Mouse (Mus musculus): ENCODE measurements around the gene Ano4. TPM values are rescaled to one million over a fixed set of nuclear protein-coding genes. Genes with fewer than 3 reads are reported as not detected.

The Ano4 gene
- polyA plus RNA-seq, 1 experiment from 2014 or later, result 7.9 TPM

GRCm38 (mm10) chr10:88983444-88983843 is 361.1 kb downstream of the Ano4 start:
- no peaks in the 10 kb centered on the region for H3K9me3 ChIP-seq (replicated peaks; ENCODE audit: control insufficient read depth, low read length, poor library complexity, severe bottlenecking)
- H3K4me2 ChIP-seq (ENCODE audit: low read length), result no peak overlapping the region
- no peaks in the 10 kb centered on the region for H3K4me1 ChIP-seq (ENCODE audit: control insufficient read depth, insufficient read depth, low read length)
- WGBS, result 29% methylated on average over 8 of the region's 8 CpGs
- no peak overlapping the region for H3K9ac ChIP-seq (ENCODE audit: low read depth, low read length)
- H3K4me3 ChIP-seq (ENCODE audit: low read depth, low read length), result no peak overlapping the region
- no peak for ATAC-seq
- H3K36me3 ChIP-seq (ENCODE audit: control insufficient read depth, insufficient read depth, low read length), result no peaks in the 10 kb centered on the region
- no peaks in the 10 kb centered on the region for H3K27me3 ChIP-seq (ENCODE audit: control insufficient read depth, insufficient read depth, low read depth, low read length)
- H3K27ac ChIP-seq (ENCODE audit: low read length), result no peak overlapping the region

- WGBS, result 78% methylated on average over 4 of the region's 4 CpGs
Observed at GRCm38 (mm10) chr10:88979451-88979850, 365.1 kb downstream of the Ano4 start.

GRCm38 (mm10) chr10:88978932-88979331 is 365.6 kb downstream of the Ano4 start:
- Histone ChIP-seq H3K36me3 (ENCODE audit: control insufficient read depth, insufficient read depth, low read length) (no peaks in the 10 kb centered on the region), H3K27me3 (ENCODE audit: control insufficient read depth, insufficient read depth, low read depth, low read length) (no peaks in the 10 kb centered on the region), H3K9me3 (replicated peaks; ENCODE audit: control insufficient read depth, low read length, poor library complexity, severe bottlenecking) (no peaks in the 10 kb centered on the region), H3K4me2 (ENCODE audit: low read length) (no peak overlapping the region), H3K9ac (ENCODE audit: low read depth, low read length) (no peak overlapping the region), H3K27ac (ENCODE audit: low read length) (no peak overlapping the region), H3K4me3 (ENCODE audit: low read depth, low read length) (no peak overlapping the region), H3K4me1 (ENCODE audit: control insufficient read depth, insufficient read depth, low read length) (no peaks in the 10 kb centered on the region)
- WGBS, result 62% methylated on average over 6 of the region's 6 CpGs
- no peak for ATAC-seq

More at GRCm38 (mm10) chr10:88979451-88979850, 365.1 kb downstream of the Ano4 start:
- Histone ChIP-seq H3K4me2 (ENCODE audit: low read length) (no peak overlapping the region), H3K9me3 (replicated peaks; ENCODE audit: control insufficient read depth, low read length, poor library complexity, severe bottlenecking) (no peaks in the 10 kb centered on the region), H3K27ac (ENCODE audit: low read length) (no peak overlapping the region), H3K27me3 (ENCODE audit: control insufficient read depth, insufficient read depth, low read depth, low read length) (no peaks in the 10 kb centered on the region), H3K36me3 (ENCODE audit: control insufficient read depth, insufficient read depth, low read length) (no peaks in the 10 kb centered on the region), H3K4me3 (ENCODE audit: low read depth, low read length) (no peak overlapping the region), H3K4me1 (ENCODE audit: control insufficient read depth, insufficient read depth, low read length) (no peaks in the 10 kb centered on the region), H3K9ac (ENCODE audit: low read depth, low read length) (no peak overlapping the region)
- no peak for ATAC-seq

GRCm38 (mm10) chr10:88970951-88971725 is 373.4 kb downstream of the Ano4 start:
- Histone ChIP-seq H3K4me2 (ENCODE audit: low read length) (no peak overlapping the region), H3K36me3 (ENCODE audit: control insufficient read depth, insufficient read depth, low read length) (no peaks in the 10 kb centered on the region), H3K4me1 (ENCODE audit: control insufficient read depth, insufficient read depth, low read length) (no peaks in the 10 kb centered on the region), H3K9ac (ENCODE audit: low read depth, low read length) (no peak overlapping the region), H3K27ac (ENCODE audit: low read length) (no peak overlapping the region), H3K27me3 (ENCODE audit: control insufficient read depth, insufficient read depth, low read depth, low read length) (no peaks in the 10 kb centered on the region), H3K9me3 (replicated peaks; ENCODE audit: control insufficient read depth, low read length, poor library complexity, severe bottlenecking) (no peaks in the 10 kb centered on the region), H3K4me3 (ENCODE audit: low read depth, low read length) (no peak overlapping the region)
- WGBS, result 89% methylated on average over 7 of the region's 7 CpGs
- no peak for ATAC-seq

GRCm38 (mm10) chr10:88968586-88968985 is 376.0 kb downstream of the Ano4 start:
- WGBS, result 90% methylated on average over 5 of the region's 5 CpGs
- Histone ChIP-seq H3K4me1 (ENCODE audit: control insufficient read depth, insufficient read depth, low read length) (no peaks in the 10 kb centered on the region), H3K36me3 (ENCODE audit: control insufficient read depth, insufficient read depth, low read length) (no peaks in the 10 kb centered on the region), H3K4me2 (ENCODE audit: low read length) (no peak overlapping the region), H3K4me3 (ENCODE audit: low read depth, low read length) (no peak overlapping the region), H3K9me3 (replicated peaks; ENCODE audit: control insufficient read depth, low read length, poor library complexity, severe bottlenecking) (no peaks in the 10 kb centered on the region), H3K27me3 (ENCODE audit: control insufficient read depth, insufficient read depth, low read depth, low read length) (no peaks in the 10 kb centered on the region), H3K27ac (ENCODE audit: low read length) (no peak overlapping the region), H3K9ac (ENCODE audit: low read depth, low read length) (no peak overlapping the region)
- no peak for ATAC-seq

GRCm38 (mm10) chr10:88960791-88961190 is 383.8 kb downstream of the Ano4 start:
- Histone ChIP-seq H3K27ac (ENCODE audit: low read length) (no peak overlapping the region), H3K36me3 (ENCODE audit: control insufficient read depth, insufficient read depth, low read length) (no peaks in the 10 kb centered on the region), H3K4me1 (ENCODE audit: control insufficient read depth, insufficient read depth, low read length) (no peaks in the 10 kb centered on the region), H3K27me3 (ENCODE audit: control insufficient read depth, insufficient read depth, low read depth, low read length) (no peaks in the 10 kb centered on the region), H3K9ac (ENCODE audit: low read depth, low read length) (no peak overlapping the region), H3K9me3 (replicated peaks; ENCODE audit: control insufficient read depth, low read length, poor library complexity, severe bottlenecking) (no peaks in the 10 kb centered on the region), H3K4me2 (ENCODE audit: low read length) (no peak overlapping the region), H3K4me3 (ENCODE audit: low read depth, low read length) (no peak overlapping the region)
- 79% methylated on average over 5 of the region's 5 CpGs for WGBS
- ATAC-seq, result no peak

GRCm38 (mm10) chr10:88950297-88950653 is 394.3 kb downstream of the Ano4 start:
- Histone ChIP-seq H3K4me1 (ENCODE audit: control insufficient read depth, insufficient read depth, low read length) (no peaks in the 10 kb centered on the region), H3K27me3 (ENCODE audit: control insufficient read depth, insufficient read depth, low read depth, low read length) (no peaks in the 10 kb centered on the region), H3K4me2 (ENCODE audit: low read length) (no peak overlapping the region), H3K4me3 (ENCODE audit: low read depth, low read length) (no peak overlapping the region), H3K36me3 (ENCODE audit: control insufficient read depth, insufficient read depth, low read length) (0 out of 2 replicates have a peak, but pooled peaks cover 2% of the 10 kb centered on the region), H3K9me3 (replicated peaks; ENCODE audit: control insufficient read depth, low read length, poor library complexity, severe bottlenecking) (no peaks in the 10 kb centered on the region), H3K9ac (ENCODE audit: low read depth, low read length) (no peak overlapping the region), H3K27ac (ENCODE audit: low read length) (no peak overlapping the region)
- WGBS, result 85% methylated on average over 4 of the region's 4 CpGs
- no peak for ATAC-seq

- Histone ChIP-seq H3K4me2 (ENCODE audit: low read length) (no peak overlapping the region), H3K27me3 (ENCODE audit: control insufficient read depth, insufficient read depth, low read depth, low read length) (no peaks in the 10 kb centered on the region), H3K9me3 (replicated peaks; ENCODE audit: control insufficient read depth, low read length, poor library complexity, severe bottlenecking) (no peaks in the 10 kb centered on the region), H3K4me1 (ENCODE audit: control insufficient read depth, insufficient read depth, low read length) (no peaks in the 10 kb centered on the region), H3K9ac (ENCODE audit: low read depth, low read length) (no peak overlapping the region), H3K27ac (ENCODE audit: low read length) (no peak overlapping the region), H3K4me3 (ENCODE audit: low read depth, low read length) (no peak overlapping the region), H3K36me3 (ENCODE audit: control insufficient read depth, insufficient read depth, low read length) (0 out of 2 replicates have a peak, but pooled peaks cover 2% of the 10 kb centered on the region)
- ATAC-seq, result no peak
- 94% methylated on average over 12 of the region's 12 CpGs for WGBS
Observed at GRCm38 (mm10) chr10:88949649-88950296, 394.8 kb downstream of the Ano4 start.

Data from midbrain, embryonic 16.5 days (tissue).